Mouse (Mus musculus): ENCODE measurements at regions not wholly inside any gene's neighbourhood (a gene's known extent, or its start where the extent isn't known, plus 50 kb on each side); places are given as distances from the start of the nearest gene placed in this dataset.

- no peak overlapping the region for H3K9ac ChIP-seq
- peaks cover 12% of the 10 kb centered on the region; the same call in 1 of the 2 replicates for H3K27me3 ChIP-seq (replicated peaks)
- no peaks in the 10 kb centered on the region for H3K36me3 ChIP-seq
- peaks cover 7% of the 10 kb centered on the region for H3K4me1 ChIP-seq (replicated peaks)
- H3K27ac ChIP-seq (ENCODE audit: poor library complexity, severe bottlenecking): no peak overlapping the region
- 49% methylated on average over 5 of the region's 5 CpGs for WGBS
- ATAC-seq (ENCODE audit: insufficient number of reproducible peaks, low FRiP score): no peak
- H3K9me3 ChIP-seq (replicated peaks): no peaks in the 10 kb centered on the region
- no peak overlapping the region for H3K4me3 ChIP-seq
- H3K4me2 ChIP-seq: no peak overlapping the region
Observed at GRCm38 (mm10) chr12:104562961-104563360, 89.8 kb upstream of the Gsc start.

- 53% methylated on average over 14 of the region's 14 CpGs for WGBS
- H3K4me2 ChIP-seq: no peak overlapping the region
- no peaks in the 10 kb centered on the region for H3K36me3 ChIP-seq
- no peak overlapping the region for H3K9ac ChIP-seq
- no peak for ATAC-seq (ENCODE audit: insufficient number of reproducible peaks, low FRiP score)
- H3K27me3 ChIP-seq (replicated peaks): 0 out of 2 replicates have a peak, but pooled peaks cover 8% of the 10 kb centered on the region
- no peak overlapping the region for H3K4me3 ChIP-seq
- no peaks in the 10 kb centered on the region for H3K9me3 ChIP-seq (replicated peaks)
- peaks cover 12% of the 10 kb centered on the region for H3K4me1 ChIP-seq (replicated peaks)
- H3K27ac ChIP-seq (ENCODE audit: poor library complexity, severe bottlenecking): no peak overlapping the region
Observed at GRCm38 (mm10) chr12:104560934-104561565, 87.9 kb upstream of the Gsc start.

DNA sequence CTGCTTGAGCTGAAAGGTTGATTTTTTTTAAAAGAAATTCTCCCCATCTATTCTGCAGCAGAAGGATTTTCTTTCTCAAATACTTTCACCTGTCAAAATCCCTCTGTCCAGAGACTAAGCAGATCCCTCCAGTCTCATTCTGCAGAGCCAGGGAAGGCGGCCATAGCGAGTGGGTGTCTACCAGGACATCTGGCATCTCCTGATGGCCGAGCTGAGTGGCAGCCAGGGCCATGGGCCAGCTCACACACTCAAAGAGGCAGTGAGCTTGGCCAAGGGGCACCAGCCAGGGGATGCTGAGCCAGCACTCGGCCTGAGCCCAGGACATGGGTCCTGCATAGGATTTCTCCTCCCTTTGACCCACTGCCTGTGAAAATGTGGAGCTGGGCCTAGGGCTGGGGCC lies 84.6 kb upstream of the Gsc start:
- H3K36me3 ChIP-seq: no peaks in the 10 kb centered on the region
- H3K27ac ChIP-seq (ENCODE audit: poor library complexity, severe bottlenecking): no peak overlapping the region
- peaks cover 20% of the 10 kb centered on the region for H3K27me3 ChIP-seq (replicated peaks)
- peaks cover 12% of the 10 kb centered on the region for H3K4me1 ChIP-seq (replicated peaks)
- H3K9ac ChIP-seq: no peak overlapping the region
- no peak for ATAC-seq (ENCODE audit: insufficient number of reproducible peaks, low FRiP score)
- 48% methylated on average over 4 of the region's 4 CpGs for WGBS
- H3K9me3 ChIP-seq (replicated peaks): no peaks in the 10 kb centered on the region
- no peak overlapping the region for H3K4me3 ChIP-seq
- no peak overlapping the region for H3K4me2 ChIP-seq

- Histone ChIP-seq H3K4me3 (no peak overlapping the region), H3K9ac (no peak overlapping the region), H3K36me3 (no peaks in the 10 kb centered on the region), H3K27me3 (replicated peaks) (peaks cover 20% of the 10 kb centered on the region), H3K27ac (ENCODE audit: poor library complexity, severe bottlenecking) (no peak overlapping the region), H3K4me1 (replicated peaks) (peaks cover 12% of the 10 kb centered on the region), H3K4me2 (no peak overlapping the region), H3K9me3 (replicated peaks) (no peaks in the 10 kb centered on the region)
- 78% methylated on average over 10 of the region's 10 CpGs for WGBS
- no peak for ATAC-seq (ENCODE audit: insufficient number of reproducible peaks, low FRiP score)
Observed at GRCm38 (mm10) chr12:104557307-104557706, 84.2 kb upstream of the Gsc start.

- WGBS: 70% methylated on average over 2 of the region's 2 CpGs
- Histone ChIP-seq H3K36me3 (no peaks in the 10 kb centered on the region), H3K4me1 (replicated peaks) (0 out of 2 replicates have a peak, but pooled peaks cover 7% of the 10 kb centered on the region), H3K4me2 (no peak overlapping the region), H3K9me3 (replicated peaks) (no peaks in the 10 kb centered on the region), H3K27ac (ENCODE audit: poor library complexity, severe bottlenecking) (no peak overlapping the region), H3K9ac (no peak overlapping the region), H3K27me3 (replicated peaks) (peaks cover 19% of the 10 kb centered on the region), H3K4me3 (no peak overlapping the region)
- no peak for ATAC-seq (ENCODE audit: insufficient number of reproducible peaks, low FRiP score)
Observed at GRCm38 (mm10) chr12:104548586-104548985, 75.5 kb upstream of the Gsc start.

DNA sequence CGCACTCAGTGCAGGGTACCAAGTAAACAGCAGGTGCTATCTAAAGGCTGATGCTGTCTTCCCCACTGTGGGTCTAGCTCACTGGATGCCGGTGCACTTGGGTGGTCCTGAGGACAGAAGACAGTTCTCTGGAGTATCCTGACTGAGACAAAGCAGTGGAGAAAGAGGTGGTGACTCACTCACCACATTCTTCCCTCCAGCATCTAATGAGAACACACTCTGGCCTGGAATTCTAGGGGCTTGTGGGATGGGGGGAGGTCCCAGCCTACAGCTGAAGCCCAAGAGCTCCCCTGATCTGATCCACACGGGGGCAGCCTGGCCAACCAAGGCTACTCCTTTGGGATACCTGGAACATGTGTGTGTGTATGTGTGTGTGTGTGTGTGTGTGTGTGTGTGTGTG lies 74.4 kb upstream of the Gsc start:
- no peak overlapping the region for H3K4me2 ChIP-seq
- 0 out of 2 replicates have a peak, but pooled peaks cover 7% of the 10 kb centered on the region for H3K4me1 ChIP-seq (replicated peaks)
- no peak for ATAC-seq (ENCODE audit: insufficient number of reproducible peaks, low FRiP score)
- H3K36me3 ChIP-seq: no peaks in the 10 kb centered on the region
- no peak overlapping the region for H3K4me3 ChIP-seq
- H3K27me3 ChIP-seq (replicated peaks): peaks cover 15% of the 10 kb centered on the region
- 56% methylated on average over 3 of the region's 3 CpGs for WGBS
- no peak overlapping the region for H3K27ac ChIP-seq (ENCODE audit: poor library complexity, severe bottlenecking)
- H3K9me3 ChIP-seq (replicated peaks): no peaks in the 10 kb centered on the region
- no peak overlapping the region for H3K9ac ChIP-seq

DNA sequence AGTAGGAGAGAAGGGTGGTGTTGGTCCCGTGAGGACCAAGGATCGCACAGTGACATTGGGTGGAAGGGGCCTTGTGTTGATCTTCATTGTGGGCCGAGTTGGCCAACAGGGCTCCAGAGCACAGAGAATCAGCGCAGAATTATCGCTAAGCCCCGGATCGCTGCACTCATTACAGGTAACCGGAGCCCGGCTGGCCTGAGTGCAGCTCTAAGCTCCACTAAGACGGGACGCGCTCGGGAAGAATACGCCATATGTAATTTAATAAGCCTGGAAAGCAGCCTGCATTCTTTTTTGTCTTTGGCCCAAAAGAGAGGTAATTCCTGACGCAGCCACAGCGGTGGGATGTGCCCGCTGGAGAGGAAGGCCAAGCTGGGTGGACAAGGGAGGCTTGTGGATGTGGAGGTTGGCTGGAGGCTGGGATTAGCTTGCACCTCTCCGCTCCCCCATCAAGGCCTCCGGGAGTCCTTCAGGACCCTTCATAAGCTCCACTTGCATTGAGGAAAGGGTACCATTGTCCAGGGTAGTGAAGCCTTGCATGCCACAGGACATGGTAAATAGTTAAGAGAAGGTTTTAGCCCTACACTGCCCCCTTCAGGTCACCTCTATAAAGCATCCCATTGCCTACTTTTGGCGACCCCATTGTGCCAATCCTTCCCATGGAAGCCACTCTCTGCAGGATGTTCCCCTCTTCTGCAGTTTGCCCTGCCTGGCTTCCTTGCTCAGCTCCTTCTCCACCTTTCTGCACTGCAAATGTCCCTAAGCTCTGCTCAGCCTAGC lies 73.1 kb upstream of the Gsc start:
- H3K9ac ChIP-seq: no peak overlapping the region

GRCm38 (mm10) chr12:104539911-104540310 lies 66.8 kb upstream of the Gsc start:
- no peak for ATAC-seq (ENCODE audit: insufficient number of reproducible peaks, low FRiP score)

More for the DNA sequence above, 73.1 kb upstream of the Gsc start:
- no peak for ATAC-seq (ENCODE audit: insufficient number of reproducible peaks, low FRiP score)
- Histone ChIP-seq H3K27me3 (replicated peaks) (peaks cover 15% of the 10 kb centered on the region), H3K4me2 (no peak overlapping the region), H3K9me3 (replicated peaks) (no peaks in the 10 kb centered on the region), H3K4me3 (no peak overlapping the region), H3K27ac (ENCODE audit: poor library complexity, severe bottlenecking) (no peak overlapping the region), H3K36me3 (no peaks in the 10 kb centered on the region), H3K4me1 (replicated peaks) (0 out of 2 replicates have a peak, but pooled peaks cover 7% of the 10 kb centered on the region)
- 84% methylated on average over 20 of the region's 20 CpGs for WGBS

DNA sequence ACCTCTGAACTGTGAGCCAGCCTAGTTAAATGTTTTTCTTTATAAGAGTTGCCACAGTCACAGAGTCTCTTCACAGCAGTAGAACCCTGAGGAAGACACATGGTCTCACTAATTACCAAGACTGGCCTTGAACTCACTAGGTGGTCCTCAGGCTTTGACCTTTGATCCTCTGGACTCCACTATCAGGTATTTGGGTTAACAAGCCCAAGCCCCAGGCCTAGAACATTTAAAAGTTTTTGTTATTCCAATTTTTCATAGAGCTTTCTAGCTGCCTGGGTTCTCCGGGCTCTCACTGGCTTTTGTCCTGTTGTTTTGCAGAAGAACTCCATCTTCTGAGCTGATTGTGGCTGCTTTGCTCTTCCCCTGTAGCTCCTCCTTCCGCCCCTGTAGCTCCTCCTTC lies 65.3 kb upstream of the Gsc start:
- 0 out of 2 replicates have a peak, but pooled peaks cover under 1% of the 10 kb centered on the region for H3K27me3 ChIP-seq (replicated peaks)
- no peak overlapping the region for H3K4me3 ChIP-seq
- H3K27ac ChIP-seq (ENCODE audit: poor library complexity, severe bottlenecking): no peak overlapping the region
- 83% methylated on average over 2 of the region's 2 CpGs for WGBS
- H3K4me1 ChIP-seq (replicated peaks): no peaks in the 10 kb centered on the region
- ATAC-seq (ENCODE audit: insufficient number of reproducible peaks, low FRiP score): no peak
- H3K9ac ChIP-seq: no peak overlapping the region
- no peaks in the 10 kb centered on the region for H3K9me3 ChIP-seq (replicated peaks)
- H3K36me3 ChIP-seq: no peaks in the 10 kb centered on the region
- H3K4me2 ChIP-seq: no peak overlapping the region

More at GRCm38 (mm10) chr12:104539911-104540310, 66.8 kb upstream of the Gsc start:
- Histone ChIP-seq H3K9me3 (replicated peaks) (no peaks in the 10 kb centered on the region), H3K9ac (no peak overlapping the region), H3K27ac (ENCODE audit: poor library complexity, severe bottlenecking) (no peak overlapping the region), H3K4me3 (no peak overlapping the region), H3K4me1 (replicated peaks) (no peaks in the 10 kb centered on the region), H3K4me2 (no peak overlapping the region), H3K27me3 (replicated peaks) (no peaks in the 10 kb centered on the region), H3K36me3 (no peaks in the 10 kb centered on the region)
- 89% methylated on average over 7 of the region's 7 CpGs for WGBS

- Histone ChIP-seq H3K27me3 (replicated peaks) (peaks cover 32% of the 10 kb centered on the region), H3K27ac (ENCODE audit: poor library complexity, severe bottlenecking) (no peak overlapping the region), H3K36me3 (no peaks in the 10 kb centered on the region), H3K4me1 (replicated peaks) (peaks cover 10% of the 10 kb centered on the region), H3K9me3 (replicated peaks) (no peaks in the 10 kb centered on the region), H3K9ac (no peak overlapping the region), H3K4me3 (no peak overlapping the region), H3K4me2 (no peak overlapping the region; the same call in 1 of the 2 replicates)
- ATAC-seq (ENCODE audit: insufficient number of reproducible peaks, low FRiP score): no peak
- 26% methylated on average over 29 of the region's 29 CpGs for WGBS
Observed at GRCm38 (mm10) chr12:104531512-104532447, 58.6 kb upstream of the Gsc start.

DNA sequence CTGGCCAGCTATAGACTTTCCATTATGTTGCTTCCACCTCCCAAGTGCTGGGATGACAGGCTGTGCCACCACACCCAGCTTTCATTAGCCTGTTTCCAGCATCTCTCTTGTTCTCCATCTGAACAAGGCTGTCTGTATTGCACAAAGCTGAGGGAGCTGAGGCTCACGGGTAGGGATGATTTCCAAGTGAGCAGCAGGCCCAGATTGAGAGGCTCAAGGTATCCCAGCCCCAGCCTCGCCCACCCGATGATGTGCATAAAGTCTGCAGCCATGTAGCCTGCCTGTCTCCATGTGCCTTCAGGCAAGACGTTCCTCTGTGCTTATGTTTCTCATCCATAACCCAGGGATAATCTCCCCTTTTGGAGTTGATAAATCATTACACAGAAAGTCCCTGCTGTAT lies 57.5 kb upstream of the Gsc start:
- Histone ChIP-seq H3K27me3 (replicated peaks) (peaks cover 32% of the 10 kb centered on the region), H3K4me1 (replicated peaks) (peaks cover 10% of the 10 kb centered on the region), H3K9me3 (replicated peaks) (peaks cover 4% of the 10 kb centered on the region), H3K36me3 (no peaks in the 10 kb centered on the region), H3K9ac (no peak overlapping the region), H3K27ac (ENCODE audit: poor library complexity, severe bottlenecking) (no peak overlapping the region), H3K4me2 (no peak overlapping the region), H3K4me3 (no peak overlapping the region)
- no peak for ATAC-seq (ENCODE audit: insufficient number of reproducible peaks, low FRiP score)
- 68% methylated on average over 4 of the region's 4 CpGs for WGBS
